Mouse (Mus musculus) retina, embryonic 14.5 days (tissue): ENCODE measurements at regions not wholly inside any gene's neighbourhood (a gene's known extent, or its start where the extent isn't known, plus 50 kb on each side); places are given as distances from the start of the nearest gene placed in this dataset.
A peak's percentile ranks its signal among the peaks of the same experiment; 100 is the strongest.

Source experiments
- DNase-seq: peaks from one replicate; pipeline ENCODE4 v3.0.0-alpha.2; 2015; ENCODE audit warnings: low spot score

GRCm38 (mm10) chr16:93392024-93392675, 211.7 kb downstream of the Setd4 start:
- DNase-seq, result no peak

- no peak for DNase-seq
Measured at GRCm38 (mm10) chr16:93387578-93388116, 216.2 kb downstream of the Setd4 start.

- DNase-seq, result no peak
Measured at GRCm38 (mm10) chr16:93384039-93384537, 219.8 kb downstream of the Setd4 start.

GRCm38 (mm10) chr16:93382945-93383344, 220.9 kb downstream of the Setd4 start:
- no peak for DNase-seq

GRCm38 (mm10) chr16:93380717-93381671, 222.9 kb downstream of the Setd4 start:
- DNase-seq, result no peak

- no peak for DNase-seq
Measured at GRCm38 (mm10) chr16:93380117-93380516, 223.7 kb downstream of the Setd4 start.

GRCm38 (mm10) chr16:93379611-93380010, 224.3 kb downstream of the Setd4 start:
- DNase-seq, result no peak

GRCm38 (mm10) chr16:93374669-93375068, 229.2 kb downstream of the Setd4 start:
- no peak for DNase-seq

GRCm38 (mm10) chr16:93369766-93370146, 234.1 kb downstream of the Setd4 start:
- DNase-seq, result no peak

- peak; percentile 54 for DNase-seq
Measured at GRCm38 (mm10) chr16:93368824-93369765, 234.8 kb downstream of the Setd4 start.

GRCm38 (mm10) chr16:93367995-93368394, 235.9 kb downstream of the Setd4 start:
- peak; percentile 59 for DNase-seq

GRCm38 (mm10) chr16:93367246-93367805, 236.5 kb downstream of the Setd4 start:
- DNase-seq, result no peak

- DNase-seq, result no peak
Measured at GRCm38 (mm10) chr16:93366383-93366941, 237.4 kb downstream of the Setd4 start.

GRCm38 (mm10) chr16:93365236-93365951, 238.5 kb downstream of the Setd4 start:
- no peak for DNase-seq

- no peak for DNase-seq
Measured at GRCm38 (mm10) chr16:93359772-93360171, 244.1 kb downstream of the Setd4 start.

- DNase-seq, result no peak
Measured at GRCm38 (mm10) chr16:93358613-93359012, 245.2 kb downstream of the Setd4 start.

- no peak for DNase-seq
Measured at GRCm38 (mm10) chr16:93358166-93358565, 245.7 kb downstream of the Setd4 start.

GRCm38 (mm10) chr16:93355204-93355899, 248.5 kb downstream of the Setd4 start:
- no peak for DNase-seq

GRCm38 (mm10) chr16:93353971-93354370, 249.9 kb downstream of the Setd4 start:
- no peak for DNase-seq

- no peak for DNase-seq
Measured at GRCm38 (mm10) chr16:93344555-93344954, 259.3 kb downstream of the Setd4 start.
